Mouse (Mus musculus): ENCODE data around the gene Ttc33. TPM values are rescaled to one million over a fixed set of nuclear protein-coding genes. Genes with fewer than 3 reads are reported as not detected.

Ttc33 gene
- polyA plus RNA-seq, 1 experiment: 3.0 TPM

- no peak for DNase-seq (ENCODE audit: low read depth in 1 of 2, low spot score in 2 of 2)
- WGBS: 38% methylated on average over 11 of the region's 11 CpGs
- Histone ChIP-seq H3K4me3 (ENCODE audit: extremely low read depth, insufficient read depth, insufficient read length) (peak overlapping the region; percentile 96), H3K36me3 (ENCODE audit: control insufficient read depth, insufficient read depth, low read length) (no peaks in the 10 kb centered on the region), H3K4me1 (ENCODE audit: control insufficient read depth, insufficient read depth, insufficient read length) (no peaks in the 10 kb centered on the region; the same call in none of the 2 replicates), H3K27me3 (ENCODE audit: control insufficient read depth, insufficient read depth, low read length) (no peaks in the 10 kb centered on the region), H3K27ac (ENCODE audit: insufficient read depth, low read length) (no peak overlapping the region)
- TF ChIP-seq POLR2A (IDR thresholded peaks at IDR 0.05; ENCODE audit: low read depth, low read length) (no peak), CTCF (IDR thresholded peaks at IDR 0.05; ENCODE audit: extremely low read depth, insufficient read depth, insufficient read length, insufficient replicate concordance) (no peak)
Measured at GRCm38 (mm10) chr15:5184668-5185330, 526 bp upstream of the Ttc33 start.

GRCm38 (mm10) chr15:5186293-5186675, 959 bp downstream of the Ttc33 start:
- WGBS: 24% methylated on average over 10 of the region's 10 CpGs
- no peak for DNase-seq (ENCODE audit: low read depth in 1 of 2, low spot score in 2 of 2)
- TF ChIP-seq CTCF (IDR thresholded peaks at IDR 0.05; ENCODE audit: extremely low read depth, insufficient read depth, insufficient read length, insufficient replicate concordance) (no peak), POLR2A (IDR thresholded peaks at IDR 0.05; ENCODE audit: low read depth, low read length) (no peak)
- peak overlapping the region; percentile 87 for H3K27ac ChIP-seq (ENCODE audit: insufficient read depth, low read length)
- H3K4me1 ChIP-seq (ENCODE audit: control insufficient read depth, insufficient read depth, insufficient read length): no peaks in the 10 kb centered on the region; the same call in none of the 2 replicates
- H3K4me3 ChIP-seq (ENCODE audit: extremely low read depth, insufficient read depth, insufficient read length): peak overlapping the region; percentile 96
- H3K36me3 ChIP-seq (ENCODE audit: control insufficient read depth, insufficient read depth, low read length): peaks cover 3% of the 10 kb centered on the region; the same call in 1 of the 2 replicates
- H3K27me3 ChIP-seq (ENCODE audit: control insufficient read depth, insufficient read depth, low read length): no peaks in the 10 kb centered on the region

- peaks cover 6% of the 10 kb centered on the region for H3K36me3 ChIP-seq (ENCODE audit: control insufficient read depth, insufficient read depth, low read length)
- WGBS: 22% methylated on average over 4 of the region's 4 CpGs
- no peak overlapping the region for H3K27ac ChIP-seq (ENCODE audit: insufficient read depth, low read length)
- H3K4me3 ChIP-seq (ENCODE audit: extremely low read depth, insufficient read depth, insufficient read length): no peak overlapping the region
- no peak for DNase-seq (ENCODE audit: low read depth in 1 of 2, low spot score in 2 of 2)
- no peaks in the 10 kb centered on the region for H3K27me3 ChIP-seq (ENCODE audit: control insufficient read depth, insufficient read depth, low read length)
- no peaks in the 10 kb centered on the region; the same call in none of the 2 replicates for H3K4me1 ChIP-seq (ENCODE audit: control insufficient read depth, insufficient read depth, insufficient read length)
- no peak for TF ChIP-seq CTCF (IDR thresholded peaks at IDR 0.05; ENCODE audit: extremely low read depth, insufficient read depth, insufficient read length, insufficient replicate concordance)
- no peak for TF ChIP-seq POLR2A (IDR thresholded peaks at IDR 0.05; ENCODE audit: low read depth, low read length)
Measured at GRCm38 (mm10) chr15:5187116-5187515, 1.8 kb downstream of the Ttc33 start.

- no peaks in the 10 kb centered on the region for H3K27me3 ChIP-seq (ENCODE audit: control insufficient read depth, insufficient read depth, low read length)
- 21% methylated on average over 1 of the region's 1 CpGs for WGBS
- peaks cover 2% of the 10 kb centered on the region for H3K4me1 ChIP-seq (ENCODE audit: control insufficient read depth, insufficient read depth, insufficient read length)
- TF ChIP-seq CTCF (IDR thresholded peaks at IDR 0.05; ENCODE audit: extremely low read depth, insufficient read depth, insufficient read length, insufficient replicate concordance) (no peak), POLR2A (IDR thresholded peaks at IDR 0.05; ENCODE audit: low read depth, low read length) (no peak)
- peaks cover 10% of the 10 kb centered on the region for H3K36me3 ChIP-seq (ENCODE audit: control insufficient read depth, insufficient read depth, low read length)
- H3K4me3 ChIP-seq (ENCODE audit: extremely low read depth, insufficient read depth, insufficient read length): no peak overlapping the region
- DNase-seq (ENCODE audit: low read depth in 1 of 2, low spot score in 2 of 2): peak in 1 of 2 experiments; percentile 45
- H3K27ac ChIP-seq (ENCODE audit: insufficient read depth, low read length): no peak overlapping the region
Measured at GRCm38 (mm10) chr15:5188029-5188428, 2.7 kb downstream of the Ttc33 start.

GRCm38 (mm10) chr15:5189504-5190093, 4.3 kb downstream of the Ttc33 start:
- Histone ChIP-seq H3K36me3 (ENCODE audit: control insufficient read depth, insufficient read depth, low read length) (peaks cover 13% of the 10 kb centered on the region), H3K27ac (ENCODE audit: insufficient read depth, low read length) (no peak overlapping the region), H3K4me1 (ENCODE audit: control insufficient read depth, insufficient read depth, insufficient read length) (peaks cover 2% of the 10 kb centered on the region), H3K27me3 (ENCODE audit: control insufficient read depth, insufficient read depth, low read length) (no peaks in the 10 kb centered on the region), H3K4me3 (ENCODE audit: extremely low read depth, insufficient read depth, insufficient read length) (no peak overlapping the region)
- TF ChIP-seq CTCF (IDR thresholded peaks at IDR 0.05; ENCODE audit: extremely low read depth, insufficient read depth, insufficient read length, insufficient replicate concordance) (no peak), POLR2A (IDR thresholded peaks at IDR 0.05; ENCODE audit: low read depth, low read length) (no peak)
- WGBS: 70% methylated on average over 10 of the region's 10 CpGs
- no peak for DNase-seq (ENCODE audit: low read depth in 1 of 2, low spot score in 2 of 2)

DNA sequence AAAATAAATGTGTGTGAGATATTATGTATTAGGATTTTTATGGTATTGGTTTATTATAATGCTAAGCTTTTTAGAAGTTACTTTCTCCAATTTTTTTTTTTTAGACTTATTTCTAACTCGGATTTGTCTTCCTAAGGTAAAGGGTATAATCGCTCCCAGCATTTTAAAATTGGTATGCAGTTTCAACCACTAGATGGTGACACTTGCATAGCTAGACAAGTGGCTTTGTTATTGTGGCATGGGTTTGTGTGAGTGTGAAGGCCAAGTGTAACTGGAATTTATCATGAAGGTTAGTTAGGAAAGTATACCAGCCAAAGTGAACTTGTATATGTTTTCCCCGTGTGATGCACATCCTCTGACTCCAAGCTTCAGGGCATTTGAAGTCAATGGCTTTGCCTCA, 8.5 kb downstream of the Ttc33 start:
- 73% methylated on average over 3 of the region's 3 CpGs for WGBS
- Histone ChIP-seq H3K4me1 (ENCODE audit: control insufficient read depth, insufficient read depth, insufficient read length) (peaks cover 2% of the 10 kb centered on the region), H3K27me3 (ENCODE audit: control insufficient read depth, insufficient read depth, low read length) (no peaks in the 10 kb centered on the region), H3K4me3 (ENCODE audit: extremely low read depth, insufficient read depth, insufficient read length) (no peak overlapping the region), H3K36me3 (ENCODE audit: control insufficient read depth, insufficient read depth, low read length) (peaks cover 19% of the 10 kb centered on the region), H3K27ac (ENCODE audit: insufficient read depth, low read length) (no peak overlapping the region)
- TF ChIP-seq POLR2A (IDR thresholded peaks at IDR 0.05; ENCODE audit: low read depth, low read length) (no peak), CTCF (IDR thresholded peaks at IDR 0.05; ENCODE audit: extremely low read depth, insufficient read depth, insufficient read length, insufficient replicate concordance) (peak; percentile 12; the same call in 1 of the 2 replicates)
- no peak for DNase-seq (ENCODE audit: low read depth in 1 of 2, low spot score in 2 of 2)

GRCm38 (mm10) chr15:5194446-5194845, 9.1 kb downstream of the Ttc33 start:
- peaks cover 19% of the 10 kb centered on the region for H3K36me3 ChIP-seq (ENCODE audit: control insufficient read depth, insufficient read depth, low read length)
- no peak for TF ChIP-seq CTCF (IDR thresholded peaks at IDR 0.05; ENCODE audit: extremely low read depth, insufficient read depth, insufficient read length, insufficient replicate concordance)
- TF ChIP-seq POLR2A (IDR thresholded peaks at IDR 0.05; ENCODE audit: low read depth, low read length): no peak
- WGBS: 89% methylated on average over 6 of the region's 6 CpGs

More at GRCm38 (mm10) chr15:5194446-5194845, 9.1 kb downstream of the Ttc33 start:
- no peak for DNase-seq (ENCODE audit: low read depth in 1 of 2, low spot score in 2 of 2)
- Histone ChIP-seq H3K4me1 (ENCODE audit: control insufficient read depth, insufficient read depth, insufficient read length) (peaks cover 2% of the 10 kb centered on the region), H3K27me3 (ENCODE audit: control insufficient read depth, insufficient read depth, low read length) (no peaks in the 10 kb centered on the region), H3K27ac (ENCODE audit: insufficient read depth, low read length) (no peak overlapping the region), H3K4me3 (ENCODE audit: extremely low read depth, insufficient read depth, insufficient read length) (no peak overlapping the region)

Measured in spleen, adult 2 months (tissue).